Mouse (Mus musculus) macrophage (primary cell): Measurements from ENCODE around the gene Msrb3. TPM values are rescaled to one million over a fixed set of nuclear protein-coding genes. Genes with fewer than 3 reads are reported as not detected.
"Not testable (repeated sequence)": the region's sequence is repeated elsewhere in the genome, so short reads cannot be mapped to it uniquely, and the experiment has no call there.

Experiments
- H3K27ac ChIP-seq: fragments of 350-480 bp; formaldehyde crosslinking; 2 replicates; pipeline ENCODE4 v1.9.0; 2021
- H3K36me3 ChIP-seq: fragments of 350-480 bp; formaldehyde crosslinking; 2 replicates; pipeline ENCODE4 v1.9.0; 2021; ENCODE audit errors: inconsistent target
- H3K4me3 ChIP-seq: fragments of 350-480 bp; formaldehyde crosslinking; 2 replicates; pipeline ENCODE4 v1.9.0; 2021; ENCODE audit errors: inconsistent target
- H3K79me2 ChIP-seq: fragments of 350-480 bp; formaldehyde crosslinking; 2 replicates; pipeline ENCODE4 v1.9.0; 2021; ENCODE audit errors: inconsistent target
- whole genome bisulfite sequencing: methylation state at CpG from one replicate; pipeline ENCODE4 v1.1.7; 2026; ENCODE audit warnings: inconsistent platforms; ENCODE audit not compliant: missing documents; 5-methylcytosine and 5-hydroxymethylcytosine counted together
- polyA plus RNA-seq: library from polyadenylated mRNA; stranded (reverse); fragments of 250-400 nt; gene quantifications from 3 replicates; pipeline ENCODE4 v1.2.4, GENCODE M21; 2018; ENCODE audit warnings: inconsistent platforms

The Msrb3 gene
- polyA plus RNA-seq, 1 experiment from 2014 or later: 0.10 TPM

DNA sequence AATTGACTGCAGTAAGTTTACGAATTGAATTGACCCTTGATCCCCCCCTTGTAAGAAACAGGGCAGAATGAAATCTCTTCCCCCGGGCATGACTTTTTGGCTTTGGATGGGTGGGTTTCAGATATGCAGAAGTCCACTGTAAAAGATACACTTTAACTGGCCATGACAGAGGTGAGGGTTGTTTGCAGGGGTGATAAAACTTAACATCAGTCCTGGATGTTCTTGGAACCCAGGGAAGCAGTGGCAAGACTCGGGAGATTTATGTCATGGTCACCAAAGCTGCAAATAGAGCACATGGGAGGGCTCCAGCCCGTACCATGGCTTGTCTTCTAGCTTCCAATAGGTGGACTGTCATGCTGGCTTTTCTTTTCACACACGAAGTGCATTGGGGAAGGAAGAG lies 114.4 kb downstream of the Msrb3 start:
- Histone ChIP-seq H3K79me2 (no peaks in the 10 kb centered on the region), H3K4me3 (no peak overlapping the region), H3K27ac (no peak overlapping the region), H3K36me3 (no peaks in the 10 kb centered on the region)
- 86% methylated on average over 5 of the region's 5 CpGs for WGBS

DNA sequence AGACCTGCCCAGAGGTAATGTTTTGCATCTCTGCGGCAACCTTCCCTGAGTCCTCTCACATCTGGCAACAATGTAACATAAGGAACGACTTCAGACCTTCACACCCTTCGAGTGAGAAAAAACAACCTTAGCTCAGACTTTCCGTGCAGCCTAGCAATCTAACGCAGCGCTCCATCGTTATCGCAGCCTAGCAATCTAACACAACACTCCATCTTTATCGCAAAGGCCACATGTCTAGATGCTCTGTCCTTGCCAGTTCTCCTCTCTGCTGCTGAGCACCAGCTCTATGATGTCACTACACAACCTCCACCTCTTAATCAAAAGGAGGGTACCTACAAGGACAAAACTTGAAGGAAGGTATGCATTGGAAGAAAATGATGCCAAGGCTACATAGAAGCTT lies 115.5 kb downstream of the Msrb3 start:
- no peak overlapping the region for H3K4me3 ChIP-seq
- no peak overlapping the region for H3K27ac ChIP-seq
- no peaks in the 10 kb centered on the region for H3K79me2 ChIP-seq
- WGBS: 95% methylated on average over 9 of the region's 9 CpGs
- no peaks in the 10 kb centered on the region for H3K36me3 ChIP-seq

DNA sequence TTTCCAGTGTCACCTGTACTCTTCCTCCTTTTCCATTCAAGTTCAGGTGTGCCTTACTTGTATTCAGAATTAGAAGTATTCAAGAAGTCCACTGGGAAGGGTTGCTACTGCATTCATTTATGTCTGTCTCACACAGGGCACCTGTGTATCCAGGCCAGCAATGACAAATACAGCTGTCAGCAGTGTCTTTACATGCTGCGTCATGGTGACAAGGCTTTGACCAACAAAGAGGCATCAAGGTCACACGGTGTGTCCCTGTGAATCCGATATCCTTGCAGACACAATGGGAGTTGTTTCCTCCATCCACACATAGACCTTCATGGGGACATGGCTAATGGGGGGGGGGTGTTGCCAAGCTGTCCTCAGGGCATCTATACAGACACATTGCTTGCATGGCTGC lies 121.4 kb downstream of the Msrb3 start:
- Histone ChIP-seq H3K36me3 (no peaks in the 10 kb centered on the region), H3K79me2 (no peaks in the 10 kb centered on the region), H3K4me3 (no peak overlapping the region), H3K27ac (no peak overlapping the region)
- WGBS: 96% methylated on average over 3 of the region's 3 CpGs

DNA sequence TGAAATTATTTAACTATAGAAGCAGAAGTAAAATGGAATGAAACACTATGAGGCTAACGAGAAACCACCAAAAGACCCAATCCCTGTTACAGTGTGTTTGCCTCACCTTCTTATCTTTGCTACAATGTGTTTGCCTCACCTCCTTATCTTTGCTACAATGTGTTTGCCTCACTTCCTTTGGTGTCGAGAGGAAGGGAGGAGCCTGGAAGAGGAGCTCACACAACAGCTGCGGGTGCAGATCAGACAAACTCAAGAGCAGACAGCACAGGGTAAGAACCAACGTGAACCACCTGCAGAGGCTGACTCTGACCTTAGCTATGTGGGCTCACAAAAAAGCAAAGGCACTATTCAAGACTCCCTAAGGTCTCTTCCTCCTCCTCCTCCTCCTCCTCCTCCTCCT lies 123.5 kb downstream of the Msrb3 start:
- WGBS: 58% methylated on average over 4 of the region's 4 CpGs

DNA sequence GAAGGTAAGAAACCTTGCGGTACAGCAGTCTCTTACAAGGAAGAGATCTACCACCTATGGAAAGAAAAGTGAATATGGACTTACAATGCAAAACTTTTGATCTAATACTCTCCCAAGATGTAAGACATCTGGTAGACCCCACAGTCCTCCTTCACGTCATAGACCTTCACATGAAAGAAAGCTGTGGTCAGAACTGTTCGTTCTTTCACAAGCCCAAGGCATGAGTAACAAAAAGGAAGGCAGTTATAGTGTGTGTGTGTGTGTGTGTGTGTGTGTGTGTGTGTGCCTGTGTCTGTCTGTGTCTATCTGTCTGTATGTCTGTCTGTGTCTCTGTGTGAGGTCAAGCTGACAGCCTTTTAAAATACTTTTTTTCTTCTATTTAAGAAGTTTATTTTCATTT lies 131.5 kb downstream of the Msrb3 start:
- Histone ChIP-seq H3K79me2 (no peaks in the 10 kb centered on the region), H3K4me3 (no peak overlapping the region), H3K27ac (no peak overlapping the region), H3K36me3 (no peaks in the 10 kb centered on the region)
- WGBS: 64% methylated on average over 3 of the region's 3 CpGs

More for the DNA sequence above, 123.5 kb downstream of the Msrb3 start:
- Histone ChIP-seq H3K79me2 (no peaks in the 10 kb centered on the region), H3K4me3 (no peak overlapping the region), H3K36me3 (no peaks in the 10 kb centered on the region), H3K27ac (no peak overlapping the region)

DNA sequence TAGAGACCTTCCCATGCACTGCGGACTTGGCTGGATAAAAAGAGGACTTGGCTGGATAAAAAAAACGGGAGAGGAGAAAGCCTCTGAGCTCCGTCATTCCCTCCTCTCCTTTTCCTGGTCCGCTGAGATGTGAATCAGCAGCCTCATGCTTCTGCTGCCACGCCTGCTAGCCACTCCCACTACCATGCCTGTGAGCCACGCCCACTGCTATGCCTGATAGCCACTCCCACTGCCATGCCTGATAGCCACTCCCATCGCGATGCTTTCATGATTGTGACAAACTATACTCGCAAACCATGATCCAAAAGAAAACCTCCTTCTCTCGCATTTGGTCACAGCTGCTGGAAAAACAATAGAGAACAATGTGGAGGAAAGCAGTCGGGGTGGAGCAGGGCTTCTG lies 133.5 kb downstream of the Msrb3 start:
- Histone ChIP-seq H3K79me2 (no peaks in the 10 kb centered on the region), H3K36me3 (no peaks in the 10 kb centered on the region), H3K27ac (no peak overlapping the region), H3K4me3 (no peak overlapping the region)
- 92% methylated on average over 11 of the region's 11 CpGs for WGBS

DNA sequence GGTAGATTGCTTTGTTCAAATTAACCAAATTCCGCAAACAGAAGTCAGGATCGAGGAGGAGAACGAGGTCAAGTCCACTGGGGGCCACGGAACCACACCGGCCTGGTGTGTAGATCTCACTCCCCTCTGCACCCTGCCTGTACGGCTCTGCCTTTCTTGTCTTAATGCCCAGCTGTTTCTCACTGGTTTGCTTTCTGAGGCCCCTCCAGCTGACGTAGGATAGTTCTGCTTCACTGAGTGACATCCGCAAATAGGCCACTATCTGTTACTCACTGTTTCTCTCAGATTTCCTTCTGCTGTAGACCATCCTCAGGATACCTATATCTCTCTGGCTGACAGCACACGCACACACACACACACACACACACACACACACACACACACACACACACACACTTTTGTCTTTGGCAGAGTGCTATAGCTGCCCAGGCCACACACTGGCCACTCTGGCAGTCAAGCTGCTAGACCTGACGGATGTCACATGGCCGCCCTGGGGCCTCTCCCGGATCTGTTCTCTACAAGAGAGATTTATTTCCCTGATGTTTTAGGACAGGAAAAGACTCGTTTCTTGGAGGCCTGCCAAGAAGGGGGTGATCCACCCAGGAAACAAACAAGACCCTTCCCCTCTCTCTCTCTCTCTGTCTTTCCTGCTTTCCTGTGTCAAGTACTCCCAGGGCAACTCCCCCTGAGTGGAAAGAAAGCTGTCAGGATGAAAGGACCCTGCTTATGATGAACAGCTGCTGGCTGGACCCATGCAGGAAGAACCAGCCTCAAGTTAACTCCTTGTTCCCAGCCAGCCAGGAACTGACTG lies 135.0 kb downstream of the Msrb3 start:
- Histone ChIP-seq H3K36me3 (no peaks in the 10 kb centered on the region), H3K27ac (no peak overlapping the region), H3K79me2 (no peaks in the 10 kb centered on the region), H3K4me3 (no peak overlapping the region)
- 81% methylated on average over 13 of the region's 13 CpGs for WGBS

DNA sequence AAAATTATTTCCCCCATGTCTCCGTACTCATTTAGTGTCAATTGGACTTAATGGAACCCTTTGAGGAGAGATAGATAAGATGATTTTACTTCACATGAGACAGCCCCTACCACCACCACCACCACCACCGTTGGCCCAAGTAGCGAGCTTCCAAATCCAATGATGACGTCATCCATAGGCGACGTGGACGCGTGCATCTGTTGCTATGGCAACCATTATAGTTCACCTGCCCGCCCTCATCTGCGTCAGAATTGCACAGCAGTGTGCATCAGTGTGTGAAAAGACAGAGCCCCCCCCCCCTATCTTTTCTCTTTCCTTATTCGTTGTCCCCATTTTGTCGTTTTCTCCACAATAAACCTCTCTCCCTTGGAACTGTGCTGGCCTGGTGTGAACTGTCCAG lies 135.9 kb downstream of the Msrb3 start:
- no peak overlapping the region for H3K27ac ChIP-seq
- 96% methylated on average over 12 of the region's 12 CpGs for WGBS
- H3K36me3 ChIP-seq: no peaks in the 10 kb centered on the region
- H3K4me3 ChIP-seq: no peak overlapping the region
- H3K79me2 ChIP-seq: no peaks in the 10 kb centered on the region

DNA sequence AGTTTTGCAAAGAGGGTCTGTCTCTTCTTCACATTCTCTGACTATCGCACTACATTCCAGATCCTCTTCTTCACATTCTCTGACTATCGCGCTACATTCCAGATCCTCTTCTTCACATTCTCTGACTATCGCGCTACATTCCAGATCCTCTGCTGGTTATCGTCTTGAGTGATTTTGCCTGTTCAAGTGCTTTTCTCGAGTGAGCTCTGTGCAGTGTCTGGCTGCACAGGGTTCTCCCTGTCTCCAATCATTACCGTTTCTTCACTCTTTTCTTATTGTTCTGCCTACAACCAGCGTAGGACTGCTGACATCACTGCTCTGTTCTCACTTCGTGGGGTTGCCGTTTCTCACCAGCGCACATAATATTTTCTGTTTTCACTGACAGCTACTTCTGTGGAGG lies 138.2 kb downstream of the Msrb3 start:
- no peak overlapping the region for H3K4me3 ChIP-seq
- no peaks in the 10 kb centered on the region for H3K36me3 ChIP-seq
- no peak overlapping the region for H3K27ac ChIP-seq
- WGBS: 95% methylated on average over 12 of the region's 12 CpGs
- no peaks in the 10 kb centered on the region for H3K79me2 ChIP-seq

DNA sequence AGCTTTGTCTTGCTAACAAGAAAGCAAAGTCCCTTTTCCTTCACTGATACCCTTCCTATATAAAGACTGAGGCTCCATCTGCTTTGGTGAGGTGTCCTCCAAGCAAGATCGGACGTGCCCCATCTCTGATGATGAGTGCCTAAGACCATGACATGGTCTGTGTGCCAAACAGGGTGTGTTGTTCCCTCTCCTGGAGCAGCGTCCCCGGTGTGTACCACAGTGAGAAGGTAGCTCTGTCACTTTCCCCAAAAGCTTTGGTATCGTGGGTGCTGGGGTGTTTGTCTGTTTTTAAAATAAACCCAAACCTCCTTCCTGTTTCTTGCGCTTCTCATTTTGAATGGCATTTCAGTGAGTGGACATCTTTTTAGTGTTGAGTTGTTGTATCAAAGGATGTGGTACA lies 139.0 kb downstream of the Msrb3 start:
- H3K36me3 ChIP-seq: no peaks in the 10 kb centered on the region
- no peaks in the 10 kb centered on the region for H3K79me2 ChIP-seq
- 86% methylated on average over 6 of the region's 6 CpGs for WGBS
- no peak overlapping the region for H3K27ac ChIP-seq
- H3K4me3 ChIP-seq: no peak overlapping the region

DNA sequence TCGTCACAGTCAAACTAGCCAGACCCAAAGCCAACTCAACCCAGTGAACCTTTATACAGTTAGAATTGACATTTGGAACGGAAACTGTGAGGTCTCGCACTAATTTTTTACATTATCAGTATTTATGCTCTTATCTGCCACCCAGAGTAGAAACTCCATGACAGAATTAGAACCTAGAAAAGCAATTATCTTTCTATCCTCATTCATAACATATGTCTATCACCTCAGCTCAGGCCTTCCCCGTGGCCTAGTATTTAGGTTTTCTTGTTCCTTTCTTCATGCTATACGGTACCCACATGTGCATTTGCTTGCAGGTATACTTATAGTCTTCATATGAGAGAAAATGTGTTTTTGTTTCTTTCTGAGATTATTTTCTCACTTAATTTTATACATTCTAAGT lies 146.4 kb downstream of the Msrb3 start:
- Histone ChIP-seq H3K36me3 (no peaks in the 10 kb centered on the region), H3K79me2 (no peaks in the 10 kb centered on the region), H3K27ac (no peak overlapping the region), H3K4me3 (no peak overlapping the region)
- 97% methylated on average over 5 of the region's 5 CpGs for WGBS

DNA sequence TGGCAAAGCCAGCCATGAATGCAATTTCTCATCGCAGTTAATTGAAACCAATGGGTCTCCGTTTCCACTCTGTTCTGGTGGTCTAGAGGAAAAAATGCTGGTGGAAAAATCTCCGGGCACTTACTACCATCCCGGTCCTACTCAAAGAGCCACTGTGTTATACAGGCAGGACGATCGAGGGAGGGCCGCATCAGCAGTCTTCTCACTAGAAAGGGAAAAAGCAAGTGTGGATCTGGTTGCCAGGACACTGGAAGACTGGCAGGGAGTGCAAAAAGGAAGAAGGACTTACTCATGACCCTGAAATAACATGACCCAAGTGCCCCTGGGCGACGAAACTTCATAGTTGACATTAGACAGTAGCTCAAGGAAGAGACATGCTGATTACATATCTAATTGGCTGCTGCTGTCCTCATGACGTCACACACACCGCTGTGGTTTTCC lies 147.1 kb downstream of the Msrb3 start:
- no peaks in the 10 kb centered on the region for H3K79me2 ChIP-seq
- H3K36me3 ChIP-seq: no peaks in the 10 kb centered on the region
- no peak overlapping the region for H3K27ac ChIP-seq
- WGBS: 91% methylated on average over 11 of the region's 11 CpGs
- no peak overlapping the region for H3K4me3 ChIP-seq

DNA sequence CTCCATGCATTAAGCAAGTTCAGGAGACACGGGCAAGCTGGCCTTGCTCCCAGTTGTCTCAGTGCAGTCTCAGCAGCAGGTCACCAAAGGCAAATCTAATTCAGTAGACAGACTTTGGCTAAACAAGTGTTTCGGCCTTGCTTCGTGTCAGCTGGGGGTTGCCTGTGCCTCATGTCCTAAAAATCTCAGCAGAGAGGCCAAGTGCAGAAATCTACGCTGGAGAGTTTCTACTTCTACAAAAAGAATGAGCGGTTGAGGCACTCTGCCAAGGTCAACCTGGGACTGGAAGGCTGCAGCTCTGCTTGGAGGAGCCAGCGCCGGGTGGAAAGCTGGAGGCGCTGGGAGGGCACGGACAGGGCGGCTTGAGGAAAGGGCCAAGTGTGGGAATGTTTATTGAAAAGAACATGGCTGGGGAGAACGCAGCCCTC lies 147.6 kb downstream of the Msrb3 start:
- Histone ChIP-seq H3K27ac (no peak overlapping the region), H3K36me3 (no peaks in the 10 kb centered on the region), H3K79me2 (no peaks in the 10 kb centered on the region), H3K4me3 (no peak overlapping the region)
- 96% methylated on average over 6 of the region's 11 CpGs for WGBS

DNA sequence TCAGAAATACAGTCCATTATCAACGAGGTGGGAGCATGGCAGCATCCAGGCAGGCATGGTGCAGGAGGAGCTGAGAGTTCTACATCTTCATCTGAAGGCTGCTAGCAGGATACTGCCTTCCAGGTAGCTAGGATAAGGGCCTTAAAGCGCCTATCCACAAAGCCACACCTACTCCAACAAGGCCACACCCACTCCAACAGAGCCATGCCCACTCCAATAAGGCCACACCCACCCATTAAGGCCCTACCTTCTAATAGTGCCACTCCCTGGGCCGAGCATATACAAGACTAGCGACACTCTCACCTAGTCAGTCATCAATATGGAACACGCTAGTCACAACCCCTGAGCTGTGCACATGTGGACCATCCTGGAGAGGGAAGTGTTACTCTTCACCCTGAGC lies 149.3 kb downstream of the Msrb3 start:
- not testable (repeated sequence) for H3K4me3 ChIP-seq, H3K36me3 ChIP-seq, H3K79me2 ChIP-seq, H3K27ac ChIP-seq
- WGBS: 95% methylated on average over 5 of the region's 5 CpGs

DNA sequence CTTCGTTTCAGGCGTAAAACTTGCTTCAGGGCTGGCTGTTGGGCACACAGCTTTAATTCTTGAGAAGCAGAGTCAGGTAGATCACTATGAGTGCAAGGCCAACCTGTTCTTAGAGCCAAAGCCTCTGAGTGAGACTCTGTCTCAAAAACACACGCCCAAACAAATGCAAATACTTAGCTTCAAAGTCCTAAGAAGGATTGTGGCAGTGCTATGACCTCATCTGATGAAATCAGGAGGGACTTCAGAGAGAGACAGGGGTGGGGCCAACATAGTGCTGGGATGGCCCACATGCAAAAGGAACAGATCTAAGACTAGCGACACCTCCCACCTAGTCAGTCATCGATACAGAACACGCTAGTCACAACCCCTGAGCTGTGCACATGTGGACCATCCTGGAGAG lies 150.7 kb downstream of the Msrb3 start:
- Histone ChIP-seq H3K79me2 (no peaks in the 10 kb centered on the region), H3K27ac (no peak overlapping the region), H3K36me3 (no peaks in the 10 kb centered on the region), H3K4me3 (no peak overlapping the region)
- WGBS: 85% methylated on average over 6 of the region's 6 CpGs
